Mouse (Mus musculus): ENCODE data around the gene Plin5.

GRCm38 (mm10) chr17:56078880-56079795 is 38.3 kb downstream of the Plin5 start, which contains the start of gene Hdgfl2:
- TF ChIP-seq HCFC1 (IDR thresholded peaks at IDR 0.05; ENCODE audit: low read depth, low read length), result peak; percentile 78
- 0 out of 2 replicates have a peak, but pooled peaks have one; percentile 25 for TF ChIP-seq TCF12 (IDR thresholded peaks at IDR 0.05; ENCODE audit: low read depth, low read length)
- TF ChIP-seq GATA1 (IDR thresholded peaks at IDR 0.05; ENCODE audit: low read depth, low read length), result no peak
- peak; percentile 93 to 96 for TF ChIP-seq POLR2A (IDR thresholded peaks at IDR 0.05; ENCODE audit: control insufficient read depth in 1 of 2, insufficient read depth in 1 of 2, low read depth in 1 of 2, low read length in 2 of 2, poor library complexity in 1 of 2)
- peak; percentile 54 for TF ChIP-seq MAX (IDR thresholded peaks at IDR 0.05; ENCODE audit: low read length)
- TF ChIP-seq ZMIZ1 (IDR thresholded peaks at IDR 0.05; ENCODE audit: low read depth, low read length), result peak; percentile 95
